Mouse (Mus musculus) stomach, embryonic 16.5 days (tissue): Measurements from ENCODE around the gene Gm11492. TPM values are rescaled to one million over a fixed set of nuclear protein-coding genes. Genes with fewer than 3 reads are reported as not detected.

Experiments used
- ATAC-seq: fragments of 200-750 bp; cut with Nextera tagmentation; 2 replicates; pipeline ENCODE4 v1.8.0; 2017; ENCODE audit warnings: moderate number of reproducible peaks, moderate TSS enrichment; ENCODE audit not compliant: insufficient read depth, low FRiP score
- H3K27ac ChIP-seq: fragments of 300-500 bp; sonication (generic); 2 replicates; pipeline ENCODE4 v1.5.1; 2014; ENCODE audit warnings: low read length
- H3K27me3 ChIP-seq: fragments of 300-500 bp; sonication (generic); 2 replicates; pipeline ENCODE4 v1.6.1; 2014; ENCODE audit warnings: low read length, control low read depth, mixed read lengths; ENCODE audit not compliant: control insufficient read depth, insufficient read depth
- H3K36me3 ChIP-seq: fragments of 300-500 bp; sonication (generic); 2 replicates; pipeline ENCODE4 v1.6.1; 2014; ENCODE audit warnings: low read length; ENCODE audit not compliant: control insufficient read depth, insufficient read depth
- H3K4me1 ChIP-seq: fragments of 300-500 bp; sonication (generic); 2 replicates; pipeline ENCODE4 v1.6.1; 2014; ENCODE audit warnings: low read length, control low read depth, mixed read lengths; ENCODE audit not compliant: control insufficient read depth, insufficient read depth
- H3K4me2 ChIP-seq: fragments of 300-500 bp; sonication (generic); 2 replicates; pipeline ENCODE4 v1.6.1; 2014; ENCODE audit warnings: low read depth, low read length, mixed read lengths
- H3K4me3 ChIP-seq: fragments of 300-500 bp; sonication (generic); replicated peaks from 2 replicates; pipeline ENCODE4 v1.5.1; 2014; ENCODE audit warnings: mild to moderate bottlenecking, low read length
- H3K9ac ChIP-seq: fragments of 300-500 bp; sonication (generic); 2 replicates; pipeline ENCODE4 v1.6.1; 2014; ENCODE audit warnings: low read length
- H3K9me3 ChIP-seq: fragments of 300-500 bp; sonication (generic); replicated peaks from 2 replicates; pipeline ENCODE4 v1.6.1; 2016; ENCODE audit warnings: low read length, control low read depth; ENCODE audit not compliant: control insufficient read depth
- WGBS: fragments of 180-500 bp; shearing (Covaris S2); extraction: QIAGEN DNeasy Blood & Tissue Kit; methylation state at CpG from one replicate; pipeline ENCODE4 v1.1.7; 2014; 5-methylcytosine and 5-hydroxymethylcytosine counted together
- polyA plus RNA-seq: library from polyadenylated mRNA; unstranded; fragments of >200 nt; fragmentation: Nextera tagmentation; extraction: Ambion mirVana; gene quantifications from 2 replicates; pipeline ENCODE4 v1.2.1, GENCODE M21; 2015

Gene Gm11492
- polyA plus RNA-seq, 1 experiment from 2014 or later: not detected

GRCm38 (mm10) chr11:87592713-87593598 lies 26.5 kb downstream of the Gm11492 start:
- peaks cover 3% of the 10 kb centered on the region; the same call in 1 of the 2 replicates for H3K36me3 ChIP-seq

GRCm38 (mm10) chr11:87595327-87595841 lies 28.9 kb downstream of the Gm11492 start:
- ATAC-seq: peak; percentile 57
- peaks cover 15% of the 10 kb centered on the region for H3K36me3 ChIP-seq
- peak overlapping the region; percentile 74 for H3K4me3 ChIP-seq
- no peaks in the 10 kb centered on the region for H3K9me3 ChIP-seq
- no peaks in the 10 kb centered on the region for H3K27me3 ChIP-seq
- peaks cover 30% of the 10 kb centered on the region for H3K4me1 ChIP-seq
- 2% methylated on average over 30 of the region's 37 CpGs for WGBS
- H3K27ac ChIP-seq: peak overlapping the region; percentile 84
- H3K9ac ChIP-seq: peak overlapping the region; percentile 88
- peak overlapping the region; percentile 99 for H3K4me2 ChIP-seq

More at GRCm38 (mm10) chr11:87592713-87593598, 26.5 kb downstream of the Gm11492 start:
- Histone ChIP-seq H3K4me3 (peak overlapping the region; percentile 78), H3K4me2 (peak overlapping the region; percentile 78), H3K27ac (peak overlapping the region; percentile 97), H3K27me3 (no peaks in the 10 kb centered on the region), H3K9me3 (no peaks in the 10 kb centered on the region), H3K9ac (peak overlapping the region; percentile 90), H3K4me1 (peaks cover 37% of the 10 kb centered on the region)
- 34% methylated on average over 13 of the region's 13 CpGs for WGBS
- ATAC-seq: no peak

- Histone ChIP-seq H3K9me3 (no peaks in the 10 kb centered on the region), H3K9ac (peak overlapping the region; percentile 88), H3K36me3 (peaks cover 21% of the 10 kb centered on the region), H3K4me1 (peaks cover 25% of the 10 kb centered on the region), H3K4me2 (peak overlapping the region; percentile 99), H3K27me3 (no peaks in the 10 kb centered on the region), H3K4me3 (peak overlapping the region; percentile 74), H3K27ac (peak overlapping the region; percentile 84)
- no peak for ATAC-seq
- WGBS: 9% methylated on average over 7 of the region's 7 CpGs
Observed at GRCm38 (mm10) chr11:87595976-87596375, 29.5 kb downstream of the Gm11492 start.

GRCm38 (mm10) chr11:87596492-87596891 lies 30.0 kb downstream of the Gm11492 start:
- peak overlapping the region; percentile 88 for H3K9ac ChIP-seq
- H3K36me3 ChIP-seq: peaks cover 24% of the 10 kb centered on the region
- peak overlapping the region; percentile 99 for H3K4me2 ChIP-seq
- H3K4me3 ChIP-seq: peak overlapping the region; percentile 74
- H3K9me3 ChIP-seq: no peaks in the 10 kb centered on the region
- 29% methylated on average over 2 of the region's 2 CpGs for WGBS
- H3K4me1 ChIP-seq: peaks cover 25% of the 10 kb centered on the region
- no peak overlapping the region for H3K27ac ChIP-seq
- ATAC-seq: no peak
- H3K27me3 ChIP-seq: no peaks in the 10 kb centered on the region

GRCm38 (mm10) chr11:87597061-87597460 lies 30.6 kb downstream of the Gm11492 start:
- Histone ChIP-seq H3K27me3 (no peaks in the 10 kb centered on the region), H3K4me3 (no peak overlapping the region), H3K27ac (no peak overlapping the region), H3K4me1 (peaks cover 25% of the 10 kb centered on the region), H3K9me3 (no peaks in the 10 kb centered on the region), H3K9ac (no peak overlapping the region), H3K4me2 (no peak overlapping the region), H3K36me3 (peaks cover 24% of the 10 kb centered on the region)
- ATAC-seq: no peak

GRCm38 (mm10) chr11:87599395-87600089 lies 33.1 kb downstream of the Gm11492 start:
- no peaks in the 10 kb centered on the region for H3K27me3 ChIP-seq
- peaks cover 12% of the 10 kb centered on the region for H3K4me1 ChIP-seq
- ATAC-seq: no peak
- 78% methylated on average over 13 of the region's 13 CpGs for WGBS
- H3K27ac ChIP-seq: no peak overlapping the region
- no peak overlapping the region for H3K4me3 ChIP-seq
- H3K4me2 ChIP-seq: no peak overlapping the region
- no peak overlapping the region for H3K9ac ChIP-seq
- no peaks in the 10 kb centered on the region for H3K9me3 ChIP-seq
- peaks cover 41% of the 10 kb centered on the region for H3K36me3 ChIP-seq

- Histone ChIP-seq H3K9me3 (no peaks in the 10 kb centered on the region), H3K4me2 (no peak overlapping the region), H3K4me3 (no peak overlapping the region), H3K9ac (no peak overlapping the region), H3K4me1 (peaks cover 11% of the 10 kb centered on the region), H3K27ac (no peak overlapping the region), H3K36me3 (peaks cover 49% of the 10 kb centered on the region), H3K27me3 (no peaks in the 10 kb centered on the region)
- 92% methylated on average over 10 of the region's 10 CpGs for WGBS
- no peak for ATAC-seq
Observed at GRCm38 (mm10) chr11:87600322-87600853, 33.9 kb downstream of the Gm11492 start.

GRCm38 (mm10) chr11:87602234-87602633 lies 35.8 kb downstream of the Gm11492 start:
- no peak overlapping the region for H3K4me3 ChIP-seq
- no peaks in the 10 kb centered on the region for H3K4me1 ChIP-seq
- no peak for ATAC-seq
- peaks cover 51% of the 10 kb centered on the region for H3K36me3 ChIP-seq
- no peaks in the 10 kb centered on the region for H3K27me3 ChIP-seq
- no peak overlapping the region for H3K27ac ChIP-seq
- no peak overlapping the region for H3K9ac ChIP-seq
- H3K4me2 ChIP-seq: no peak overlapping the region
- H3K9me3 ChIP-seq: no peaks in the 10 kb centered on the region
- 93% methylated on average over 9 of the region's 9 CpGs for WGBS

- no peak for ATAC-seq
- 95% methylated on average over 2 of the region's 2 CpGs for WGBS
- Histone ChIP-seq H3K36me3 (peaks cover 48% of the 10 kb centered on the region), H3K27ac (no peak overlapping the region), H3K27me3 (no peaks in the 10 kb centered on the region), H3K9me3 (no peaks in the 10 kb centered on the region), H3K4me3 (no peak overlapping the region), H3K4me1 (no peaks in the 10 kb centered on the region), H3K9ac (no peak overlapping the region), H3K4me2 (no peak overlapping the region)
Observed at GRCm38 (mm10) chr11:87603571-87603970, 37.1 kb downstream of the Gm11492 start.
